Mouse (Mus musculus) lung, adult 2 months (tissue): ENCODE results near the gene Tbc1d13.

Source experiments
- CTCF ChIP-seq: fragments of 200-500 bp; IDR thresholded peaks from 2 replicates; pipeline ENCODE4 v1.5.1; 2011; ENCODE audit warnings: mild to moderate bottlenecking, low read length, control low read depth; ENCODE audit not compliant: insufficient read depth
- POLR2A ChIP-seq: fragments of 200-500 bp; IDR thresholded peaks from 2 replicates; pipeline ENCODE4 v1.6.1; 2011; ENCODE audit warnings: low read depth, mild to moderate bottlenecking, control low read depth, low read length, borderline replicate concordance; ENCODE audit errors: extremely low read depth

DNA sequence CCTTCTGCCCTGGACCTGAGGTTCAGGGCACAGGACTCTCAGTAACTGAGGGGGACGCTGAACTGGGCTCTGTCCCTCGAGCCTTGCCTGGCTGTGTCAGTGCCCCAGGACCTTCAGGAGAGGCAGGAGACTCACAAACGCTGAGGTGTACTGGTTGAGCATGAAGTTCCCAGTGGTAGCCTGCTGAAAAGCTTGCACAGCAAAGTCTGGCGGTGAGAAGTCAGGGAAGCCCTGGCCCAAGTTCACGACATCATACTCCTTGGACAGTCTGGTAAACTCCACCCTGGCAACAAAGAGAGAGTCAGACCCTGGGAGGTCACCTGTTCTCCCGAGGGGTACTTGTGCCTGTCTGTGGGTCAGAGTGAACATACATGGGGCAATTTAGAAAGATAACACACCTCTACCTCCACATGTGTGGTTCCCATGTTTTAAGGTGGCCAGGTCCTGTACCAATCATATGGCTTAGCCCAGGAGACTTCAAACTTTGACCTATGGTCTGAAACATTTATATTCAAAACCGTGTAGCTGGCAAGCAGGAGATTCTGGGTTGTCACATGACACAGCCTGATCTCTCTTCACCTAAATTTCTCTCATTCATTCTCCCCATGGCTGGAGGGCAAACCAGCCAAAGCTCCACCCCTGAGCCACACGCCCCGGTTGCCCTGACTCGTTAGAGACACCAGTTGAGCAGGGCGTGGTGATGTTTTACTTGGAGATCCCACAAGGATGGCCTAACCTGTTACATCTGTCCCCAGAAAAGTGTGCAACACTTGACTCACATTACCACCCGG lies 58.4 kb downstream of the Tbc1d13 start:
- TF ChIP-seq CTCF (no peak), POLR2A (no peak)
